Mouse (Mus musculus): ENCODE results near the gene Ano6.

Ano6 gene

DNA sequence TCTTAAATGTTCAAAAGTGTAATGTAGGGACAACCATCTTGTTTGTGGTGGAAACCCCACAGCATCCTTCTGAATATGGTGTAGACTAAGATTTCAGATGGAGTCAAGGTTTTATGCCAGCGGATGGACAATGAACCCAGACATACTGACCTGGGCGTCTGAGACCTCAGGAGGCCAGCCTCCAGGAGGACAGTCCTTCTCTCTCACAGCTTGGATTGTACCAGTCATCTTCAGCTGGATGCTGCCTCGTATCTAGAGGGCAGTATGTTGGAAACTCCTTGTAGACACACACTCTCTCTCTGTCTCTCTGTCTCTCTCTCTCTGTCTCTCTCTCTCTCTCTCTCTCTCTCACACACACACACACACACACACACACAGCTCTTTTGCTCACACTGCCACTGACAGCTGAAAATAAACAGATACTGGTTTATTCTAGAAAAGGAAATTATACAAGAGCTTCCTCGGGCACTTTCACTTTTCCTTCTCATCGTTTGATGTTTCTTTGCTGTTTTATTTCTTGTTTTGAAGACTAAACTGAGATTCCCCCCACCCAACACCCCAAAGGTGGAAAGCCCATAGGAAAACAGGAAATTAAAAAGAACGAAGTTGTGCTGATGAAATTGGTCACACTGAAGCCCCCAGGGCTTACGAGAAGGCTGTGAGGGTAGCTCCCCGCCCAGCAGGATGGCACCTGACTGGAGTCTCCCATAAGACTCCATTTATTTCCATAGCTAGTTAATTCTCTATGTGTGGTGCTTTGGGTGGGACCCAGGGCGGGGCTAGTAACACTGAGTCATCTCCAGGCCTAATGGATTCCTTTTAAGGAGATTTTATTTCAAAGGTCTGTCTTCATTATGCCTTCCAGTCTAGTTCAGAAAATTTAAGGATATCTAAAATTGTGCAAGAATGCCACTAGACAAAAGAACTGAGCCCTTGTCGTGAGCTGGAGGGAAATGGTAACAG, 94.3 kb downstream of the Ano6 start:
- POLR2A ChIA-PET = interaction anchor here (0.7 to 1.3 kb wide), 5 partner anchors 9 to 80 kb away, joined by 3 to 5 read pairs (median 3); no protein-coding TSS in a partner anchor
- CTCF ChIA-PET = interaction anchor here in 1 of 4 experiments (0.6 kb wide), 2 partner anchors 36 to 75 kb away, joined by 4 to 10 read pairs; no protein-coding TSS in a partner anchor

DNA sequence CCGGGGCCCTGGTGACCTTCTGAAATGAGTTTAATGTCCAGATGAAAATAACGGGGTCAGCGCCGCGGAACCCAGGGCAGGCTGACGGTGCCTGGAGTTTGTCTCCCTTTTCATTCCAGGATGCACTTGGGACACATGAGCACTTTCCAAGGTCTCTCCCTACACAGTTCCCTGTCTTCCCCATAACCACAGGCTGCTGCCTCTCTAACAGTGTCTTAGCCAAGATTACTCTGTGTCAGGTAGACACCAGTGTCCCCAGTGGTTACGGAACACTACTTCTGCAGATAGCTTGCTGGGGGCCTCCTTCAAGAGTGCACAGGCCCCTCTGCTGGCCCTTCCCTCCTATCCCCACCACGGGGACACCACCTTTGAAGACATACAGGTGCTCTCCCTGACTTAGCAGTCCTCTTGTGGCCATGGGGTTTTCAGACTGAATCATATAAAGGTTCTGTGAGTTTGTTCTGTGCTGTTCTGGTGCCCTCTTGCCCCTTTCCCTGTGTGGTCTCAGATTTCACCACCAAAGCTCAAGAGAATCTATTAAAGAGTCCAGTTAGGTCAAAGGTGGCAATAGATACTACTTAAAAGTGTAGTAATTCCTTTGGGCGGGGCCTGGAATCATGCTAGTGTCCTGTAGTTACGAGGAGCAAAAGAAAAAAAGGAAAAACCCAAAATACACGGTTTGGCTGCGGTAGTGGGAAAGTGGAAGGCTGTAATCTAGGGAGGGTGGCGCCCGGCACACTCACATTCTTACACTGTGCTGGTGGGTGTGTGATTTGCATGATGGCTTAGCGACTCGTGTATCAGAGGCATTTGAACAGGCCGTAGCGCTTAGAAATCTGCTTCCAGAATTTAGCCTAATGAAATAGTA, 95.5 kb downstream of the Ano6 start:
- POLR2A ChIA-PET = interaction anchor here in 3 of 4 experiments (0.7 to 1.3 kb wide), 4 partner anchors 10 to 1204 kb away, joined by 3 read pairs; no protein-coding TSS in a partner anchor
- CTCF ChIA-PET = no interaction called here

DNA sequence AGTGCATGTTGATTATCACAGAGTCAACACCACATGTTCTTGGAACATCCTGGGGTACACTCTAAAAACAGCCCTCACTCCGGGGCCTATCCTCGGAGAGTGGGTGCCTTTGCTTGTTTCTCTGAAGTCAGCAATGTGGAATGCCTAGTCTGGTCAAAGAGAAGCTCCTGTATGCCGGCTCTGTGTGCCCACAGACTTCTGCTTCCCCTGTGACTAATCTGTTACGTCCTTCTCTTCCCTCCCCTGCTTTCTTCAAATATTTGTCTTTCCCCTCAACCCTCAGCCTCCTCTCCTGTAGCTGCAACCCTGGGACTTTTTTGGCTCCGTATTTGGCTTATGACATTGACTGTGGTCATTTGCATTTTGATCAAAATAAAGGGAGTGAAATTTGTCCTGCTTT, 96.7 kb downstream of the Ano6 start:
- POLR2A ChIA-PET = interaction anchor here in 1 of 4 experiments (0.5 kb wide), 1 partner anchor 47 kb away, joined by 3 read pairs; no protein-coding TSS in a partner anchor

DNA sequence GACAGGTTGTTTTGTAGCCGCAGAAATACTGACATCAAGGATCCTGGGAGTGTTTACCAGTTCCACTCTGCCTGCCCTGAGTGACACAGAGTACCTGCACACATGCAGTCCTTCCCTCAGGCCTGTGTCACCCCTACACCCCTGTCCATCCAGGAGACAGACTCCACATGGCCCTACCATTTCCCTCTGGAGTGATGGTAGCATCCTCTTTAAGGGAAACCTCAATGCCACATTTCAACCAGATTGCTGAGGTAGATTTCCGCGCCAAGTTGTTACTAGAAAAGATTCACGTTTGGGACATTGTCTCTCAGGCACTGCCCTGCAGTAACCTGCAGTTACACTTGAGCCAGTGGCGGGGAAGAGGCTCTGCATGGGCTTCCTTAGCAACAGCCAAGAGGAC, 97.9 kb downstream of the Ano6 start:
- POLR2A ChIA-PET = no interaction called here

More for the DNA sequence above, 96.7 kb downstream of the Ano6 start:
- CTCF ChIA-PET = no interaction called here

DNA sequence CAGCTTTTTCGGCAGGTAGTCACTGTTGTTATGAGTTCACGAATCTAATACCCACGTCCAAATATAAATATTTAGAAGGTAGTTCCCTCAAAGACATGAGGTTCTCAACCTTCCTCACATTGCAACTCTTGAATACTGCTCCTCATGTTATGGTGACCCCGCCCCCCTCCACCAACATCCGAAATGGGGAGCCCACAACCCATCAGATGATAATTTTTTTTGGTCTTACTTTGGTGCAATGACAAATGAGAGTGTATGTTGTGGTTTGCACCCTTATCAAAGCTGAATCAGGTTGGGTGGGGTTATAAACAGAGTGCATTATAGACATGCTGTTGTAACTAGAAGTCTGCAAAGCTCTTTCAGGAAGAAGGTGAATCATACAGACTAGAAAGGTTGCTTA, 99.7 kb downstream of the Ano6 start:
- ChIA-PET CTCF (no interaction called here), POLR2A (no interaction called here)

More for the DNA sequence above, 97.9 kb downstream of the Ano6 start:
- CTCF ChIA-PET = no interaction called here

DNA sequence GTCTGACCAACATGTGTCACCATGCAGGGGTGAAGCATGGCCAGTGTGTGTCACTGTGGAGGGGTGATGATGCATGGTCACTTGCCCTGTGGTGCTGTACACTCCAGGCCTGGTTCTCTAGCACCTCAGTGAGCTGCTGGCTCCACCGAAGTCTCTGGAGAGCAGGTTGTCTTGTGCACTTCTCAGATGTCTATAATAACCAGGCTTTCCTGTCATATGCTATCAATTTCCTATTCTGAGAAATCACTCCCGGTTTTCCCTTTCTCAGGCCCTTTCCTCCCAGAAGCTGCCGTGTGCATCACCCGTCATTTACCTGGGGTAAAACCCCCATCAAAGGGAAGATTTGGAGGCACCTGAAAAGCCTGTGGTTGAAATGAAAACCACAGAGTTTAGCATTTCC, 101.5 kb downstream of the Ano6 start:
- CTCF ChIA-PET = no interaction called here

DNA sequence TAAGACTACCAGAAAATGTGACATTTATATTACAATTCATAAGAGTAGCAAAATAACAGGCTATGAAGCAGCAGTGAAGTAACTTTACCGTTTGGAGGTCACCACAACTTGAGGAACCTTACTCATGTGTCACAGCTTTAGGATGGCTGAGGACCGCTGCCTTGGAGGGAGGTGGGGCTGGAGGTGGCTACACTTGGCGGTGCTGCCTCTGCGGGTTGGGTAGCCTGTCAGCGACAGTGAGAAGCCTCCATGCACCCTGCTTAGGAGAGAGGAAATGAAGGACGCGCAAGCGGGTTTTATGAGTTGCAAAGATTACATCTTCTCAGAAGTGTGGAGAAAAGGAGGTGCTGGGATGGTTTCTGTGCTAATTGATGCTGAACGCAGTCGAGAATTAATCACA, 102.3 kb downstream of the Ano6 start:
- ChIA-PET CTCF (interaction anchor here in 1 of 4 experiments (0.6 kb wide), 1 partner anchor 500 kb away, joined by 3 read pairs; no protein-coding TSS in a partner anchor), POLR2A (no interaction called here)

More for the DNA sequence above, 101.5 kb downstream of the Ano6 start:
- POLR2A ChIA-PET = no interaction called here

DNA sequence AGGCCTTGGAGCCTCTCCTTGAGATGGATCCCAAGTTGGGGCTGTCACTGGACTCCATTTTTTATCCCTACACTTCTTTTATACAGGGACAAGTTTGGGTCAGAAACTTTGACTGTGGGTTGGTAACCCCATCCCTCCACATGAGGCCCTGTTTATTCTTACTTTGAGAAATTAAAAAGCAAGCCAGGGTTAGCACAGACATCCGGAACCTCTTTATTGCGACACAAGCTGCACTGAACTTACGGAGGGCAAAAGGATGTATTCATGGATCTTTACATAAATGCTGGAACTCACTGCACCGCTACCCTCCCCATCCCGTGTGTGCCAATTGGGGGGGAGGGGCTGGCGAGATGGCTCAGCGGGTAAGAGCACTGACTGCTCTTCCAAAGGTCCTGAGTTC, 105.1 kb downstream of the Ano6 start:
- CTCF ChIA-PET = interaction anchor here in 1 of 4 experiments (0.6 kb wide), 1 partner anchor 483 kb away, joined by 3 read pairs; no protein-coding TSS in a partner anchor

DNA sequence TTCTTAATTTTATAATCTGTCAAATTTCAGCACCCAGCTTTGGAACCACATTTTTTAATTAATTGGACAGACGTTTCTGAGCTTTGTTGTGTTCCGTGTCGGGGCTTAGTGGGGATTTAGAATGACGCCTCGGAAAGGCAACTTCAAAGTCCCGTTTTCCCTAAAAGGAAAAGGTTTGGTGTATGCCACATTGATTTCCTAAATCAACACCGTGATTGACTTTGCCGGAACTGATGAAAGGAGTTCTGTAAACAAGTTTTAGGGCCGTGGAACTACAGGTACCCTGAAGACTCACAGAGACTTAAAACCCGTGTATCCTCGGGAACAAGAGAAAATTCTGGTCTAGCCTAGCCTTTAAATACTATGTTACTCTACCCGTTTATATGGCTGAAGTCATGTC, 107.0 kb downstream of the Ano6 start:
- CTCF ChIA-PET = interaction anchor here in 1 of 4 experiments (0.7 kb wide), 1 partner anchor 218 kb away, joined by 3 read pairs; no protein-coding TSS in a partner anchor
- POLR2A ChIA-PET = no interaction called here

More for the DNA sequence above, 105.1 kb downstream of the Ano6 start:
- POLR2A ChIA-PET = interaction anchor here in 2 of 4 experiments (0.7 to 1.1 kb wide), 2 partner anchors 11 to 38 kb away, joined by 3 read pairs; no protein-coding TSS in a partner anchor

DNA sequence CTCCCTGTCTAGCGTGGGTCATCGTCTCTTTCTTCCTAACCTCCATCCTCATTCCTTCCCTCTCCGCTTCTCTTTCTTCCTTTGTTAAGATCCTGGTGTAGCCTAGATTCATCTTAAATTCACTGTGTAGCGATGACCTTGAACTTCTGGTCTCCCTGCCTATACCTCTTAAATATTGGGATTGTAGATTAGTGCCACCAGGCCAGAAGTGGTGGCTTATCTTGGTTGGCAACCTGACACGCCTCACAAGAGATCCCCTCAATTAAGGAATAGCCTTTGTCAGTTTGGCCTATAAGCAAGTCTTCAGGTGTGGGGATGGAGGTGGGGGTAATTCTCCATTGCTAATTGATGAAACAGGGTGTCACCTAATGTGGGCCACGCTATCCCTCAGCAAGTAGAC, 107.8 kb downstream of the Ano6 start:
- POLR2A ChIA-PET = no interaction called here
- CTCF ChIA-PET = no interaction called here

DNA sequence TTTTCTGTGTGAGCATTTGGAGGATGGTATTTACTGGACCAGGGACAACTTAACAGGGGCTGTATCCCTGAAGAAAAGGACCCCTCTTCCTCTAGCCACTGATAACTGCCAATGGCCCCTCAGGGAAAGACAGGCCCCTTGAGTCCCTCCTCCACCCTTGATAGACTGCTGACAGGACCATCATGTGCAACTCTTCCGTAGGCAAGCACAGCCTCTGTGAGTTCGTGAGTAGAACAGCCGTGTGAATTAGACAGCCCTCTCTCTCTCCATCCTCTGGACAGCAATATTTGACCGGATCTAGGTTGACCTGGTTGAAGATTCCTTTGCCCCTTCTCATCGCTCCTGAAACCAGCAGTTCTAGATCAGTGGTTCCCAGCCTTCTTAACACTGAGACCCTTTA, 111.8 kb downstream of the Ano6 start:
- ChIA-PET POLR2A (no interaction called here), CTCF (no interaction called here)

DNA sequence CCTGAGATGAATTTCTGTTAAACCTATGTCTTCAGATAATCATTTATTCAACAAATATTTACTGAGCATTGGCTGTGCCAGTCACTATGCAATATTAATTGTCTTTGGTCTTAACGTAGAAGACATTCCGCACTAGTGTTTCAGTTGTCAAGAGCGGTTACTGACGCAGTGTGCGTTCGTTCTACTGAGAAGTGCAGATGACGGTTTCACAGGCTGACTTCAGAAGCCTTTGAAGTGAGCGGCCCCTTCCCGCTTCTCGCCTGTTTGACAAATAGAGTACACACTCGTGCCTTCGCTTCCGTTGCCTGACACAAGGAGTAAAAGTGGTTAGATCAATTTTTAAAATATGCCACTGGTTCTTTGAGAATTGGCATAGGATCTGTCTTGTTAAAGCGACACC, 113.6 kb downstream of the Ano6 start:
- ChIA-PET CTCF (no interaction called here), POLR2A (no interaction called here)

DNA sequence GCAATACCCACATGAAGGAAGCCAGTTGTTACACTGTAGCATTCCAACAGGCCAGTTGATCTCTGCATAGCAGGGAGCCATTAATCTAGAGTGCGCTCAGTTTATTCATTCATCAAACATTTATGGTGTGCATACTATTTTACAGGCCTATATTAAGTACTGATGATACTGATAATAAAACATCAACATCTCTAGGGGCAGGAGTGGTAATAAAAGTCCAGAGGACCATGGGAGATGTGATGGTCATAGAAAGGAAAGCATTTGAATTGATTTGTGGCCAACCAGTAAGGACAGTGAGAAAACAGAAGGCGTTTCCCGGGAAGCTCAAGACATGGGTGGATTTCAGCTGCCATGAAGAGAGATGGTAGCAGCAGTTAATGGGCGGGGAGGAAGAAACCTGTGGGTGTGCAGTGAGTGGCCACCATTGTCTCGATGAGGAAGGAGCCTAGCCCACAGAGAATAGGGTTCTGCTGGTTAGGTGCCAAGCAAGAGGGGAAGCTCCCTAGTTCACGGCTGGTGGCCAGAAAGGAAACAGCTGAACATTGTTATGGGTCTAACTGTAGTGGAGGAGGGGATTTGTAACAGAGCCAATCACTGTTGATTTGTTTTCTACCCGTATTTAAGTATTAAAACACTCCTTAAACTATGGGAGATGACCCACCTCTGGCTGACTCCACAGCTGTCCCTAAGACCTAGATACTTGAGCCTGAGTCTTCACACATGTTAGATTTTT, 115.5 kb downstream of the Ano6 start:
- ChIA-PET POLR2A (no interaction called here), CTCF (interaction anchor here in 2 of 4 experiments (0.6 to 1.2 kb wide), 2 partner anchors 134 to 452 kb away, joined by 3 to 4 read pairs; no protein-coding TSS in a partner anchor)

DNA sequence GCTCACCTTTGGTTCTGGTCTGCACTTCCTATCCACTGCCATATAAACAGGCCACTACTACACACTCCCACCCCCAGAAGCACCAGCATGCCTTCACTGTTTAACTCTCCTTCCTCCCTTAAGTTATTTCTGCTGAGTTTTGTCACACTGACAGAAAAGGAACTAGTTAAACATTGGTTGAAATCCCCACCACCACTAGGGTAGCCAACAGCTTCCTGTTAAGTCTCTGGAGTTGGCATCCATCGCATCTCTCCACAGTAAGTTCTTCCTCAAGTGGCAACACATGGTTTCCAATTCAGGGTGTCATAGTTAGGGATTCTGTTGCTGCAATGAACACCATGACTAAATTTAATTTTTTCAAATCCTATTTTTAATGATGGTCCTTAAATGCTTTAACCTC, 116.2 kb downstream of the Ano6 start:
- ChIA-PET CTCF (interaction anchor here in 2 of 4 experiments (0.6 to 1.2 kb wide), 2 partner anchors 135 to 451 kb away, joined by 3 to 4 read pairs; no protein-coding TSS in a partner anchor), POLR2A (no interaction called here)

DNA sequence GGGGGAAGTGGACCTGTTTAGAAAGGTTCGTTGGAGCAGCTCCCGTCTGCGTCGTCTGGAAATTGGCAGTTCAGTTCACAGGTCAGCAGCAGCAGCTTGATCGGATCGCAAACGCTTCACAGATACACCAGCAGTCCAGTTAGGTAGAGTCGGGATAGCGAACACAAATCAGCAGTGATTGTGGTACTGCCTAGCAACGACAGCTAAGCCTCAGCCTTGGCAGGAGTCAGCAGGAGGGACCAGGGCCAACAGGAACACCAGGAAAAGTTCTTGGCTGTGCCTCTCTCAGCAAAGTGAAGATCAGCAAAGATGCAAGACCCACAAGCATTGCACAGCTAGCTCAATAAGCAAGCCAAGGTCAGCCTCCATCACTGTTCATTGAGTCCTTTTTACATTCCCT, 116.7 kb downstream of the Ano6 start:
- ChIA-PET CTCF (no interaction called here), POLR2A (no interaction called here)

DNA sequence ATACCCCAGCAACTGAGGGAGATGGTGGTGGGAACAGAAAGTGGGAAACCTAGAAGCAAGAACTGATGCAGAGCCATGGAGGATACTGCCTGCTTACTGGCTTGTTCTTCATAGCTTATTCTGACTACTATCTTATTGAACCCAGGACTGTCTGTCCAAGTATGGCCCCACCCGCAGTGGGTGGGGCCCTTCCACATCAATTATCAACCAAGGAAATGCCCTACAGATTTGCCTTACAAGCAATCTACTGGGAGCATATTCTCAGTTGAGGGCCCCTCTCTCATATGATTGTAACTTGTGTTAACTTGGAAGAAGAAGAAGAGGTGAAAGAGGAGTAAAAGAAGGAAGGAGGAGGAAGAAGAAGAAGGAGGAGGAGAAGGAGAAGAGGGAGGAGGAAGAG, 117.3 kb downstream of the Ano6 start:
- CTCF ChIA-PET = no interaction called here
- POLR2A ChIA-PET = no interaction called here

DNA sequence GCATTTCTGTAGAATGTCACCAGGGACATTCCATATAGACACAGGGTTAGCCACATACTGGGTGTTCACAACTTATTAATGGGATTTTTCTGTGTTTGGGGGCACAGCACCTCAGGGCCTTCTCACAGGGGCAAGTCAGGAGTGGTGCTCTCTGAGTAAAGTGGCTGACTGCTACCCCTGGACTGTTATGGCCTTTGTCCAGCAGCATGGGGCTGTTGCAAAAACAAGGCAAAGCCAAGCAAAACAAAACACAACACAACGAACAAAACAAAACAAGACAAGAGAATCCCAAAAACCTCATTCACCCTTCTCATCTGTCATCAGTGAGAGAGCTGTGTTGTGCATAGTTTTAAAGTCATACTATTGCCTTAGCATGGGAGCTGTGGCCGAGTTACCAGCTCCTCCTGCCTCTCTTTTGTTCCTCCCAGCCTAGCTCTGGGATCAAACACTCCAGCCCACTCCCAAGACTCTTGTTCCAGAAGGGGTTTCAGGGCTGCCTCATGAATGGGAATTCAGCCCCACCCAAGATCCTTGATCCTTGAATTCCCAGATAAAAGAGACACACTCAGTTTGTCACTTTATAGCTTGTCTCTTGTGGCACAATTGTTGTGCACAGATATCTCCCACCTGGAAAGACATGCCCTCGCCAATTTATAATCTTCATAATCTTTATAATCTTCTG, 119.6 kb downstream of the Ano6 start:
- CTCF ChIA-PET = interaction anchor here in 2 of 4 experiments (0.5 to 1.3 kb wide), 3 partner anchors 122 to 147 kb away, joined by 3 to 6 read pairs (median 3); no protein-coding TSS in a partner anchor

DNA sequence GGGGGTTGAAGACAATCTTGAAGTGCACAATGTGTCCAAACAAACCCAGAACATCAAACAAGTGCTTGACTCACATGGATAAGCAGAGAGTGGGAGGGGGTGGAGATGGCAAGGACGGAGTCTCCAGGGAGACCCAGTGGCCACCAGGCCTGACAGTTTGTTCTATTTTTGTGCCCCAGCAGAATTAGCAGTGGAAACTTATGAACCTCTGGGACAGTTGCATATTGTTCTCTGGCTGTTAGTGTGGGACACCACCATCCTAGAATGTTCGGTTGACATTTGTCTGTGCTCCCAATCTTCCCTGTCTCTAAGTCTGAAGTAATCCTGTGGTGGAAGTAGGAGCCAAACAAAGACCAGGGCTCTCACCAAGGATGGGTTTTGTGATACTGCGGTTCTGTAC, 124.3 kb downstream of the Ano6 start:
- CTCF ChIA-PET = no interaction called here
- POLR2A ChIA-PET = no interaction called here

More for the DNA sequence above, 119.6 kb downstream of the Ano6 start:
- POLR2A ChIA-PET = interaction anchor here in 2 of 4 experiments (0.7 to 1.1 kb wide), 2 partner anchors 12 to 150 kb away, joined by 3 read pairs; no protein-coding TSS in a partner anchor
